Mouse (Mus musculus) bone marrow, adult 2 months (tissue): ENCODE measurements around the gene Gpd2.

ENCODE experiments used
- CTCF ChIP-seq: fragments of 200-500 bp; IDR thresholded peaks from 2 replicates; pipeline ENCODE4 v1.5.1; 2011; ENCODE audit warnings: low read length, control low read depth; ENCODE audit not compliant: control insufficient read depth, insufficient read depth
- POLR2A ChIP-seq: fragments of 200-500 bp; IDR thresholded peaks from 2 replicates; pipeline ENCODE4 v1.6.1; 2011; ENCODE audit warnings: low read depth, mild to moderate bottlenecking, control low read depth, low read length, borderline replicate concordance; ENCODE audit not compliant: control insufficient read depth

DNA sequence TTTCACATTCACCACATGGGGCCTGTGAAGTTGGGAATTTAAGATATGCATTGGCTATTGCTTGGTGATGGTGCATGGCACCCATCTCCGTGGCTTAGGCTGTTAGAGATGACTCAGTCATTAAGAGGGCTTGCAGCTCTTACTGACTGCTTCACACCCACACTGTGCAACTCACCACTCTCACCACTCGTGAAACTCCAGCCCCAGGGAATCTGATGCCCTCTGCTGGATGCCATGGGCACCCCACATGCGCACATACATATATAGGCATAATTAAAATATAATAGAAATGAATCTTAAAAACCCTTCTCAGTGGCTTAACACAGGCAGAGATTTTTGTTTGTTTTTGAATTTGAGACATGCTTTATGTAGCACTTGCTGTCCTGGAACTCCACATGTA, 125.1 kb downstream of the Gpd2 start:
- no peak for TF ChIP-seq POLR2A
- TF ChIP-seq CTCF: no peak
